Mouse (Mus musculus) neutrophil, adult 59 days (primary cell): ENCODE results near the gene Nphs2. TPM values are rescaled to one million over a fixed set of nuclear protein-coding genes. Genes with fewer than 3 reads are reported as not detected.

Experiments used
- total RNA-seq, 2 experiments: library from RNA; stranded (reverse); gene quantifications; 1 replicate in 1 of 2; 2 replicates in 1 of 2; pipeline ENCODE4 v1.2.4; 2023

Gene Nphs2
- not detected for total RNA-seq

GRCm38 (mm10) chr1:156310630-156311029 lies at the start of gene Nphs2:
Gene Nphs2 (plus strand): TSS chr1:156310727.

GRCm38 (mm10) chr1:156302911-156303749 lies 7.4 kb upstream of the Nphs2 start, which contains the start of gene Tdrd5:
Gene Tdrd5 (minus strand): TSS chr1:156303664.

GRCm38 (mm10) chr1:156365740-156366139 lies 55.2 kb downstream of the Nphs2 start, which contains the start of gene Gm2000:
Gene Gm2000 (plus strand): TSS chr1:156366040.

Other genes starting within 250 kb of the Nphs2 start
- gene Fam163a, start 105.7 kb upstream of the Nphs2 start, total RNA-seq, result not detected
- gene Tdrd5, start 7.1 kb upstream of the Nphs2 start, total RNA-seq, result not detected
- gene Gm2000, start 55.3 kb downstream of the Nphs2 start, total RNA-seq, result 100 to 1,000 TPM; 409 to 425 TPM
- gene Axdnd1, start 110.4 kb downstream of the Nphs2 start, total RNA-seq, result 1 to 10 TPM in 1 of 2 experiments, under 1 TPM in 1; 0.60 to 1.9 TPM
- gene Soat1, start 163.6 kb downstream of the Nphs2 start, total RNA-seq, result 100 to 1,000 TPM; 152 to 173 TPM
- 10 to 100 TPM; 22.5 to 24.9 TPM for gene Gm10031, start 213.3 kb downstream of the Nphs2 start, total RNA-seq
- 10 to 100 TPM; 11.5 to 14.0 TPM for gene Abl2, start 248.1 kb downstream of the Nphs2 start, total RNA-seq